Mouse (Mus musculus) G1E (cell line): ENCODE data around the gene Trex1. TPM values are rescaled to one million over a fixed set of nuclear protein-coding genes. Genes with fewer than 3 reads are reported as not detected.

Source experiments
- ATAC-seq: 2 replicates; pipeline ENCODE4 v1.8.0; 2016; ENCODE audit warnings: mild to moderate bottlenecking; ENCODE audit not compliant: insufficient number of reproducible peaks, poor library complexity, low FRiP score, severe bottlenecking; ENCODE audit errors: extremely low read depth
- DNase-seq: peaks from one replicate; pipeline ENCODE4 v3.0.0; 2012; ENCODE audit warnings: low spot score
- H3K27me3 ChIP-seq: 2 replicates; pipeline ENCODE4 v1.6.1; 2012; ENCODE audit warnings: mild to moderate bottlenecking, low read length, inconsistent platforms; ENCODE audit not compliant: insufficient read depth
- H3K36me3 ChIP-seq: replicated peaks from 2 replicates; pipeline ENCODE3; 2012; ENCODE audit warnings: mild to moderate bottlenecking, inconsistent platforms
- H3K4me1 ChIP-seq: 2 replicates; pipeline ENCODE4 v1.6.1; 2012; ENCODE audit warnings: low read depth, low read length, inconsistent platforms, mixed read lengths; ENCODE audit not compliant: insufficient read depth
- H3K4me3 ChIP-seq: 2 replicates; pipeline ENCODE4 v1.5.1; 2012; ENCODE audit warnings: low read depth, mild to moderate bottlenecking, inconsistent platforms, low read length, moderate library complexity, mixed read lengths
- H3K9me3 ChIP-seq: replicated peaks from 2 replicates; pipeline ENCODE4 v1.6.1; 2012; ENCODE audit warnings: inconsistent platforms
- CTCF ChIP-seq: IDR thresholded peaks from 2 replicates; pipeline ENCODE4 v1.5.1; 2012; ENCODE audit warnings: low read depth, low read length, inconsistent platforms, mixed read lengths
- GATA1 ChIP-seq: IDR thresholded peaks from 2 replicates; pipeline ENCODE4 v1.6.1; 2012; ENCODE audit warnings: borderline replicate concordance, low read length, inconsistent platforms, mixed read lengths
- GATA2 ChIP-seq: IDR thresholded peaks from 2 replicates; pipeline ENCODE4 v1.6.1; 2012; ENCODE audit warnings: low read depth, low read length, inconsistent platforms, borderline replicate concordance
- POLR2AphosphoS5 ChIP-seq: IDR thresholded peaks from 2 replicates; pipeline ENCODE4 v1.6.1; 2012; ENCODE audit warnings: low read depth, low read length, inconsistent platforms; ENCODE audit not compliant: insufficient replicate concordance
- TAL1 ChIP-seq: conservative IDR thresholded peaks from 2 replicates; pipeline ENCODE4 v1.6.1; 2012; ENCODE audit warnings: low read depth, low read length, inconsistent platforms, mixed read lengths
- polyA plus RNA-seq: library from polyadenylated mRNA; stranded (reverse); fragments of >175 nt; gene quantifications from 2 replicates; pipeline ENCODE4 v1.2.3, GENCODE M21; 2012
- total RNA-seq, 2 experiments: library from RNA; stranded (forward) in 1 of 2; stranded (reverse) in 1 of 2; fragments of 200-1000 nt in 1 of 2; fragments of >200 nt in 1 of 2; fragmentation: Nextera tagmentation in 1 of 2; gene quantifications; 2 replicates each; pipeline ENCODE4 v1.2.3; 2014 to 2017

The Trex1 gene
- total RNA-seq (2014; fragmentation: Nextera tagmentation) (9.6 and 14.4 TPM in 2 replicates), total RNA-seq (2017) (12.2 and 19.6 TPM in 2 replicates), polyA plus RNA-seq (15.1 and 27.4 TPM in 2 replicates)

DNA sequence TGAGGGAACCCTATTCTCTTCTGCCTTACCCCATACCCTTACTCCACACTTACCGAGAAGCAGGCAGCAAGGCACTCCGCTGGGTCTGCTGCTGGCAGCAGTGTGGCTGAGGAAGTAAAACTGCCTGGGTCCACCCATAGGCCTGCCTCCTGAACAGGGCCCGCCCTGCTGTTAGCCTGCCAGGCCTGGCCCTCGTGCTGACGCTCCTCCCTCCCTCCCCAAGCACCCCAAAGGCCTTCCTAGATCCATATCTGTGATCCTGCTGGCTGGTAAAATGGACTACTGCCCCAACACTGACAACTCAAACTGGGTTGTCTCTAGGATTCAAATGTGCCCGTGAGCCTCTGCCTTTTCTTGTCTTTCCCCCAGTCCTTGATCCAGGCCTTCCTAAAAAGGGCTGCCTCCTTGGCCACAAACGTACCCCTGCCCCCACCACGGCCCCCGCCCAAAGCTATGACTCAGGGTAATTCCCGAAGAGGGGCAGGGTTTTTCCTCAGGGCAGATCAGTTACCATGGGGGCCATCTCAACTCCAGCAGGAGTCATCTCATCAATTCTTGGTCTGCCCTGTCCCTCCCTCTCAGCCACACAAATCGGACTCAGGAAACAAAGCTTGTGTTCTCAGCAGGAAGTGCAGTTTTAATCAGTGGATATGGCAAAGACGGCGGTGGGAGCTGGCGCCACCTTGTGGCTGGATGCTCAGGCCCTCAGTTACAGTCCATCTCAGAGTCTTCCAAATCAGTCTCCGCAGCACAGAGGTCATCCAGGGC is at the start of gene Trex1:
Trex1 (minus strand) TSS at position 599 of the 768 bp plus-strand sequence.
- peak; percentile 84 for DNase-seq
- peak; percentile 85 for ATAC-seq
- H3K36me3 ChIP-seq, result peaks cover 86% of the 10 kb centered on the region
- no peaks in the 10 kb centered on the region for H3K27me3 ChIP-seq
- peak within 1 kb of the TSS; percentile 69 for H3K4me3 ChIP-seq
- peaks cover 61% of the 10 kb centered on the region for H3K4me1 ChIP-seq
- TF ChIP-seq CTCF (peak; percentile 91), GATA1 (no peak), TAL1 (no peak)
- H3K9me3 ChIP-seq, result no peaks in the 10 kb centered on the region

DNA sequence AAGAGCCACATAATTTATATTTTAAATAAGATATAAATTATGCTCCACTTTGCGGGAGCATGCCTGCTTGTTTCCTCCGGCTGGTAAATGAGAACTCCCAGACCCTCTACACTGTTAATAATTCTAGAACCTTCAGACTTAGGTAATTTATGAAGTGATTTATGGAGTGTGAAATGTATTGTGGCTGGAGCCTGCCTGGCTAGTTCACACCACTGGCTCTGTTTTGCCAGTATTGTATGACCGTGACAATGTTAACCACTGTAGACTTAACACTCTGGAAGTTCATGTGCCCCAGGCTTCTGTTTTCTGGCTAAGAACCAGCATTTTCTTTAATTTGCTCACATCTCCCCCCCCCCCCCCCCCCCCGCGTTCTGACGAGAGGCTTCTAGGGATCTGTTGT is 47.8 kb upstream of the Trex1 start:
- no peak overlapping the region for H3K4me3 ChIP-seq
- TF ChIP-seq GATA2 (no peak), TAL1 (no peak), GATA1 (no peak), POLR2AphosphoS5 (no peak), CTCF (no peak)
- DNase-seq (no peak), ATAC-seq (no peak)
- no peaks in the 10 kb centered on the region for H3K36me3 ChIP-seq
- no peaks in the 10 kb centered on the region for H3K9me3 ChIP-seq
- H3K27me3 ChIP-seq, result peaks cover 43% of the 10 kb centered on the region
- no peaks in the 10 kb centered on the region; the same call in 1 of the 2 replicates for H3K4me1 ChIP-seq

DNA sequence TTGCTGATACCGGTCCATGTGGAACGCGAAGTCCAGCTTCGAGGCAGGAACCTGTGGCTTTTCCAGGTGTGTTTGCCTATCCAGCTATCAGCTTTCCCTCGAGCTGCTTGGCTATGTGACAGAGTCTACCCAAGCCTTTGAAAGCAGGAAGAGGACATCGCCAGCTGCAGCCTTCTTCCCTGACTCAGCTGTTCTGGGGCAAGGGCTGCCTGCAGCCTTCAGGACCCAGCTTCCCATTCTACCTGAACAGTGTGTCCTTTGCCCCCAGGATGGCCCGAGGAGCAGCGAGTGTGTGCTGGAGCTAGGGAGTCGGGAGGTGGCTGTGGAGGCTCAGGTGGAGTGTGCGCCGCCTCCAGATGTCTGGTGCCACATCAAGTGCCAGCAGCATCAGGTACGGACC is 46.1 kb upstream of the Trex1 start:
- no peaks in the 10 kb centered on the region for H3K36me3 ChIP-seq
- no peaks in the 10 kb centered on the region for H3K9me3 ChIP-seq
- H3K4me1 ChIP-seq, result no peaks in the 10 kb centered on the region; the same call in 1 of the 2 replicates
- no peak for DNase-seq
- H3K27me3 ChIP-seq, result peaks cover 42% of the 10 kb centered on the region
- TF ChIP-seq GATA1 (no peak), CTCF (no peak), GATA2 (no peak), POLR2AphosphoS5 (no peak), TAL1 (no peak)
- ATAC-seq, result no peak
- no peak overlapping the region for H3K4me3 ChIP-seq

DNA sequence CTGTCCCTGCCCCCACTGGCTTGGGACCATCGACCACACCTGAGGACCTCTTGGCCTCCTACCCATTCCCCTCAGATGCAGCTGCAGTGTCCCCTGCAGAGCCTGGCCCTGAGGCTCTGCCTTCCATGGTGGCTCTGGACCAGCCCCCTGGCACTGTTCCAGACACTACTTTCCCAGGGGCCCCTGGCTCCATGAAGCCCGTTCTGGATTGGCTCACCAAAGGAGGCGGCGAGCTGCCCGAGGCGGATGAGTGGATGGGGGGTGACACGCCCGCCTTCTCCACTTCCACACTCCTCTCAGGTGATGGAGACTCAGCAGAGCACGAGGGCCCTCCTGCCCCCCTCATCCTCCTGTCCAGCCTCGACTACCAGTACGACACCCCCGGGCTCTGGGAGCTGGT is 45.5 kb upstream of the Trex1 start:
- no peak for ATAC-seq
- Histone ChIP-seq H3K27me3 (peaks cover 44% of the 10 kb centered on the region), H3K4me3 (no peak overlapping the region)

DNA sequence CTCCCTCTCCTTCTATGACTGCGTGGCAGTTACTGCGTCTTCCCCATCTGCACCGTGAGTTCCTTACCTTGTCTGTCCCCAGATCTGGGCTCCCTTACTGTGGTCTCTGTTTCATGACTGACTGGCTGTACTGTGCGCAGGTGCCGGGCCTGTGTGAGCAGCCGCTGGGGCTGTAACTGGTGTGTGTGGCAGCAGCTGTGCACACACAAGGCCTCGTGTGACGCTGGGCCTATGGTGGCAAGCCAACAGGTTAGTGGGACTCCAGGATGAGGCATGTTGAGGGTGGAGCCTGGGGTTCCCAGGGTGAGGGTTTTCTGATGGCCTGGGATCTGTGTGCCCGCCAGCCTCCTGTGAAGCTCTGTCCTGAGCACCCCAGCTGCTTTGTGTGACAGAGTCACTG is 44.5 kb upstream of the Trex1 start:
- no peaks in the 10 kb centered on the region; the same call in 1 of the 2 replicates for H3K4me1 ChIP-seq
- ATAC-seq (no peak), DNase-seq (no peak)
- no peaks in the 10 kb centered on the region for H3K9me3 ChIP-seq
- H3K4me3 ChIP-seq, result no peak overlapping the region
- peaks cover 46% of the 10 kb centered on the region for H3K27me3 ChIP-seq
- H3K36me3 ChIP-seq, result no peaks in the 10 kb centered on the region
- TF ChIP-seq POLR2AphosphoS5 (no peak), TAL1 (no peak), GATA1 (no peak), CTCF (no peak), GATA2 (no peak)

More for the DNA sequence above, 45.5 kb upstream of the Trex1 start:
- TF ChIP-seq POLR2AphosphoS5 (no peak), GATA2 (no peak), TAL1 (no peak), GATA1 (no peak), CTCF (no peak)
- Histone ChIP-seq H3K4me1 (no peaks in the 10 kb centered on the region; the same call in 1 of the 2 replicates), H3K36me3 (no peaks in the 10 kb centered on the region), H3K9me3 (no peaks in the 10 kb centered on the region)
- no peak for DNase-seq

DNA sequence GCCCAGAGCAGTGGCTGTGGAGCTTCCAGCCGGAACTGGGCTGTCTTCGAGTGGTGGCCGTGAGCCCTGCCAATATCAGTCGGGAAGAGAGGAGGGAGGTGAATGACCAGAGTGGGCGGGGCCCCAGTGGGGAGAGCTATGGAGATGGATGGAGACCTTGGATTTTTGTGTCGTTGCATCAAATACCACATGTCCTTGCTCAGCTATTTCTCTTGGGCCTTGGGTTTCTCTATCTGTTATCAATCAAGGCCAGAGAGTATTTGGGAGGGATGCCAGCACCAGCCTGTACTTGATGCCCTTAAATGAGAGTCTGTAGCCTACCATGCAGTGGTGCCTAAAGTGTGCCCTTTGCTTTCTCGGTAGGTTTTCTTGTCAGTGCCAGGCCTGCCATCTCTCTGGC is 43.7 kb upstream of the Trex1 start:
- ATAC-seq, result no peak
- no peak for DNase-seq
- H3K4me3 ChIP-seq, result no peak overlapping the region
- TF ChIP-seq POLR2AphosphoS5 (no peak), GATA1 (no peak), GATA2 (no peak), CTCF (no peak), TAL1 (no peak)
- no peaks in the 10 kb centered on the region; the same call in 1 of the 2 replicates for H3K4me1 ChIP-seq
- no peaks in the 10 kb centered on the region for H3K36me3 ChIP-seq
- H3K27me3 ChIP-seq, result peaks cover 47% of the 10 kb centered on the region
- no peaks in the 10 kb centered on the region for H3K9me3 ChIP-seq
